Mouse (Mus musculus): ENCODE measurements around the gene Prkag3.

- no peak for TF ChIP-seq MAFK (IDR thresholded peaks at IDR 0.05; ENCODE audit: insufficient read depth, low read depth, low read length)
- no peak for TF ChIP-seq HCFC1 (IDR thresholded peaks at IDR 0.05; ENCODE audit: borderline replicate concordance, insufficient read depth, low read length)
- no peak for TF ChIP-seq ZC3H11A (IDR thresholded peaks at IDR 0.05; ENCODE audit: borderline replicate concordance, low read depth, low read length)
These were observed 36.4 kb downstream of the Prkag3 start for GRCm38 (mm10) chr1:74712461-74713098.
